Mouse (Mus musculus) neural tube, embryonic 11.5 days (tissue): ENCODE measurements around the gene Spaca7. TPM values are rescaled to one million over a fixed set of nuclear protein-coding genes. Genes with fewer than 3 reads are reported as not detected.

Source experiments
- ATAC-seq: fragments of 200-750 bp; cut with Nextera tagmentation; 2 replicates; pipeline ENCODE4 v1.8.0; 2017; ENCODE audit warnings: moderate number of reproducible peaks, mild to moderate bottlenecking, moderate TSS enrichment, moderate library complexity; ENCODE audit not compliant: insufficient read depth, low FRiP score, low TSS enrichment
- DNase-seq: peaks from one replicate; pipeline ENCODE4 v3.0.0-alpha.2; 2015; ENCODE audit warnings: low spot score
- H3K27ac ChIP-seq: fragments of 300-500 bp; sonication (generic); 2 replicates; pipeline ENCODE4 v1.5.1; 2014; ENCODE audit warnings: low read depth, mild to moderate bottlenecking, low read length
- H3K27me3 ChIP-seq: fragments of 300-500 bp; sonication (generic); 2 replicates; pipeline ENCODE4 v1.6.1; 2014; ENCODE audit warnings: mild to moderate bottlenecking, low read length, mixed read lengths; ENCODE audit not compliant: control insufficient read depth, insufficient read depth
- H3K36me3 ChIP-seq: fragments of 300-500 bp; sonication (generic); 2 replicates; pipeline ENCODE4 v1.6.1; 2014; ENCODE audit warnings: mild to moderate bottlenecking, low read length, moderate library complexity, mixed read lengths; ENCODE audit not compliant: control insufficient read depth, insufficient read depth
- H3K4me1 ChIP-seq: fragments of 300-500 bp; sonication (generic); 2 replicates; pipeline ENCODE4 v1.6.1; 2014; ENCODE audit warnings: low read length, mixed read lengths; ENCODE audit not compliant: control insufficient read depth, insufficient read depth
- H3K4me2 ChIP-seq: fragments of 300-500 bp; sonication (generic); 2 replicates; pipeline ENCODE4 v1.6.1; 2014; ENCODE audit warnings: low read depth, mild to moderate bottlenecking, moderate library complexity
- H3K4me3 ChIP-seq: fragments of 300-500 bp; sonication (generic); 2 replicates; pipeline ENCODE4 v1.5.1; 2014; ENCODE audit warnings: low read depth, low read length
- H3K9ac ChIP-seq: fragments of 300-500 bp; sonication (generic); 2 replicates; pipeline ENCODE4 v1.6.1; 2014; ENCODE audit warnings: mild to moderate bottlenecking, low read length
- H3K9me3 ChIP-seq: fragments of 300-500 bp; sonication (generic); 2 replicates; pipeline ENCODE4 v1.6.1; 2016; ENCODE audit warnings: low read length; ENCODE audit not compliant: control insufficient read depth
- WGBS: fragments of 180-500 bp; shearing (Covaris S2); extraction: QIAGEN DNeasy Blood & Tissue Kit; methylation state at CpG from one replicate; pipeline ENCODE4 v1.1.7; 2014; 5-methylcytosine and 5-hydroxymethylcytosine counted together
- polyA plus RNA-seq: library from polyadenylated mRNA; unstranded; fragments of >200 nt; fragmentation: Nextera tagmentation; extraction: Ambion mirVana; gene quantifications from 2 replicates; pipeline ENCODE4 v1.2.1, GENCODE M21; 2014

Gene Spaca7
- not detected in 2 replicates for polyA plus RNA-seq

DNA sequence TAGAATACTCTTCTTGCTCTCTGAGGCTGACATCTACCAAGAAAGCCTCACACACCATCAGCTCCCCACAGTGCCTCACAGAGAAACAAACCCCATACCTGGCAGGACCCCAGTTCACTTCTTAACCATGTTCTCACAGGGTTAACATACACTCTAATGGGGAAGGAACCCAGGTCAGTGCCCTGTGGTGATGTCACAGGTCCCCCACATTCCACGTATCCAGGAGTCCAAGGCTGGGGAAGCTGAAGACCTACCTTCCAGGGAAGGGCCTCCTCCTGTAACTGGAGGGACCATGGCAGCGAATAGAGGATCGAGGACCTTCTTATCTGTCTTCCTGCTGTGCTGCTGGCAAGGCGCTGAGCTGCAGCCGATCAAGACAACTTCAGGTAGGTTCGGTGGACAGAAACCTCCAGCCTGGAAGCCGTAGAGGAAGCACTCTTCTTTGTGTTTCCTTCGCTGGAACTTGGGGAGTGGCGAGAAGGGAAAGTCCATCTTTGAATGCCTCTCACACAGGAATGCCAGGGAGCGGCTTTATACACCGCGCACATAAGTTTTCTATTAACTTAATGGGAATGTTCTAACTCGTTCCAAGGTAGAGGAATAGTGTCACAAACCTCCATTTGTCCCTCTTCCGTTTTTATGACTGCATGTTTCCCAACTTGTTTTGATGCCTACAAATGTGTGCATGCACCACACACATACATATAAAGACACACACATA is at the start of gene Spaca7:
Gene Spaca7, plus strand, starts transcription at position 216 of the 721 bp plus-strand sequence.
- Histone ChIP-seq H3K4me3 (no peak within 1 kb of the TSS), H3K4me2 (no peak within 1 kb of the TSS), H3K27ac (no peak within 1 kb of the TSS), H3K36me3 (no peaks in the 10 kb centered on the region), H3K9me3 (no peaks in the 10 kb centered on the region), H3K27me3 (no peaks in the 10 kb centered on the region), H3K4me1 (no peaks in the 10 kb centered on the region), H3K9ac (no peak within 1 kb of the TSS)
- WGBS = 82% methylated on average over 14 of the region's 14 CpGs
- ATAC-seq (no peak), DNase-seq (no peak)

DNA sequence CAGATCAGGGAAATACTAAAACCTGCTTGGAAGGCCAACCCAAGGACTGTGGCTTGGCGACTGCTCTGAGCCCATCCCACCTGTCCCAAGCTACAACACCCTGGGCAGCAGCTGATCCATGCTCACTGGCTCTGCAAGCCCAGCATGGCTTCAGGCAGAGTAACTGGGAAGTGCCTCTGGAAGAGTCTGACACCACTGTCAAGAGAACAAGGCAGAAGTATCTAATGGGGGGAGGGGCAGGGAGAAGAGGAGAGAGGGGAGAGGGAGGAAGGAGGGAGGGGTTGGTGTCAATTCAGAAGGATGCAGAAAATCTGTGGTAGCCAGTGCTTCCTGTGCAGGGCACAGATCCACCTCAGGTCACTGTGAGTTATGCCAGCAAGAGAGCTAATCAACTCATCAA is 48.5 kb upstream of the Spaca7 start:
- DNase-seq = no peak
- Histone ChIP-seq H3K4me1 (0 out of 2 replicates have a peak, but pooled peaks cover 3% of the 10 kb centered on the region), H3K36me3 (no peaks in the 10 kb centered on the region), H3K27me3 (no peaks in the 10 kb centered on the region), H3K9ac (no peak overlapping the region), H3K4me3 (no peak overlapping the region), H3K9me3 (no peaks in the 10 kb centered on the region), H3K27ac (no peak overlapping the region), H3K4me2 (no peak overlapping the region)
- 41% methylated on average over 1 of the region's 1 CpGs for WGBS
- ATAC-seq = no peak

DNA sequence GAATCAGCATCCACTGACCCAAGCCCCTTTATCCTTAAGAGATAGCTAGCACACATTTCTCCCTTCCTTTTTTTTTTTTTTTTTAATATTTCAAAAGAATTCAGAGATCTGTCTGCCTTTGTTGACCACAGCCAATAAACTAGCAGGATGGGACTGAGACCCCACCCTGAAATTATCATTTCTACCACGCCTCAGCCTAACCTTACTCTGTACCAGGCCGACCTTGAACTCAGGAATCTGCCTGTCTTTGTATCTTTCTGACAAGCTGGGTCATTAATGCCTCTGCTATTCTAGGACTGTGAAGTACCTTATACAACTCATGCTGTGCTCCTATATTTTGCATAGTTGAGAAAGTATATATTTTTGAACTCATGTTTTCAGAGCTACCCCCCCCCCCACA is 44.2 kb upstream of the Spaca7 start:
- Histone ChIP-seq H3K9me3 (no peaks in the 10 kb centered on the region), H3K4me2 (no peak overlapping the region), H3K4me3 (no peak overlapping the region), H3K9ac (no peak overlapping the region), H3K36me3 (no peaks in the 10 kb centered on the region), H3K4me1 (no peaks in the 10 kb centered on the region), H3K27ac (no peak overlapping the region), H3K27me3 (no peaks in the 10 kb centered on the region)
- ATAC-seq = no peak
- no peak for DNase-seq
- 85% methylated on average over 2 of the region's 2 CpGs for WGBS

DNA sequence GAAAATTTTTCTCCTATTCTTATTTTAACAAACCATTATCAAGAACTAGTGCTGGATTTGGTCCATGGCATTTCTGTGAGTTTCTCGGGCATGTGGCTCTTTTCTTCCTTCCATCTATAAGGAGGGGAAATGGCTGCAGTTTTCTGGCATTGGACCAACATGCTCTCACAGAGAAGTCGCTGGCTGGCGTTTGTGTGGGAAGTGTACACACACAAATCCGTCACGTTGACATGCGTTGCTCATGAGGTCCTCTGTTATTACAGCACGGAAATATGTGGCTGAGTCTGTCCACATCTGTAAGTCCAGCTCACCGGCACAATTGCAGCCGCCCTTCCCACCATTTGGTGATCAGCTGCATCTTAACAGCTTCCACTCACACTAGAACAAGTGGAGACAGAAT is 37.2 kb upstream of the Spaca7 start:
- Histone ChIP-seq H3K27ac (no peak overlapping the region), H3K4me2 (no peak overlapping the region), H3K9ac (no peak overlapping the region), H3K4me1 (no peaks in the 10 kb centered on the region), H3K9me3 (no peaks in the 10 kb centered on the region), H3K27me3 (no peaks in the 10 kb centered on the region), H3K36me3 (no peaks in the 10 kb centered on the region), H3K4me3 (no peak overlapping the region)
- WGBS = 82% methylated on average over 9 of the region's 9 CpGs
- DNase-seq (no peak), ATAC-seq (no peak)

DNA sequence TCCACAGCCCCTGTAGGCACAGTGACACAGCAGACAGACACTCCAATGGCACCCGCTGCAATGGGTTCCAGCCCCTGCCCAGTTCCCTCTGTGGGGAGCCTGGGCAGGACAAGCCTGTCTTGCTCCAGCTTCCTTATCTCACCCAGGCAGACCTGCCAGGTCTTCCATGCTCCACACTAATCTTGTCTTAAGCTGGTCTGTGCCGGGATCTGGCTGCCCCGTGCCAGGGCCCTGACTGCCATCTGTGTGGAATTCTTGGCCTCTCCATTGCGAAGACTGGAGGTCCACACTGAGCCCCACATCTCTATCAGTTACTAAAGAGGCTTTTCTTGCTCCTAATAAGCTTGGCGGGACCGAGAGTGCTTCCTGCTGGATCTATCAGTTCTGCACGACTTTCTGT is 36.5 kb upstream of the Spaca7 start:
- H3K9me3 ChIP-seq = no peaks in the 10 kb centered on the region
- no peaks in the 10 kb centered on the region for H3K4me1 ChIP-seq
- H3K4me3 ChIP-seq = no peak overlapping the region
- no peak overlapping the region for H3K4me2 ChIP-seq
- DNase-seq (no peak), ATAC-seq (no peak)
- no peak overlapping the region for H3K9ac ChIP-seq
- H3K36me3 ChIP-seq = no peaks in the 10 kb centered on the region
- 89% methylated on average over 7 of the region's 7 CpGs for WGBS
- H3K27me3 ChIP-seq = no peaks in the 10 kb centered on the region
- H3K27ac ChIP-seq = no peak overlapping the region

DNA sequence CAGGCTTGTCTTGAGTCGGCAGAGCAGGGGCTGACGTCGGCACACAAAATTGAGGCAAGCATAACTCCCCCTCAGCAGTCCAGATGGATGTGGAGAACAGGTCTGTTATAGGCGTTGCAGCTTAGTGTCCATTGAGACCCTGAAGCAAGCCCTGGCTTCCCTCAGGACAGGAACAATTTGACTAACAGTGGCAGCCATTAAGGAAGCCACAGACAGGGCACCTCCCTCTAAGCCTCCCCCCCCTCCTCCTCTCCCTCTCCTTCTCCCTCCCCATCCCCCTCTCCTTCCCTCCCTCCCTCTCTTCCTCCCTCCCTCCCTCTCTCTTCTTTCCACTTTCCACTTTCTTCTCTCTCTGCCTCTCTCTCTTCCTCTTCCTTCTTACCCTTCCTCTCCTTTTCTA is 27.6 kb upstream of the Spaca7 start:
- Histone ChIP-seq H3K36me3 (no peaks in the 10 kb centered on the region), H3K4me3 (no peak overlapping the region), H3K9me3 (no peaks in the 10 kb centered on the region), H3K4me2 (no peak overlapping the region), H3K4me1 (peaks cover 4% of the 10 kb centered on the region; the same call in 1 of the 2 replicates), H3K27me3 (peaks cover 4% of the 10 kb centered on the region; the same call in 1 of the 2 replicates), H3K9ac (no peak overlapping the region), H3K27ac (no peak overlapping the region)
- ATAC-seq (no peak), DNase-seq (no peak)
- 63% methylated on average over 4 of the region's 4 CpGs for WGBS

DNA sequence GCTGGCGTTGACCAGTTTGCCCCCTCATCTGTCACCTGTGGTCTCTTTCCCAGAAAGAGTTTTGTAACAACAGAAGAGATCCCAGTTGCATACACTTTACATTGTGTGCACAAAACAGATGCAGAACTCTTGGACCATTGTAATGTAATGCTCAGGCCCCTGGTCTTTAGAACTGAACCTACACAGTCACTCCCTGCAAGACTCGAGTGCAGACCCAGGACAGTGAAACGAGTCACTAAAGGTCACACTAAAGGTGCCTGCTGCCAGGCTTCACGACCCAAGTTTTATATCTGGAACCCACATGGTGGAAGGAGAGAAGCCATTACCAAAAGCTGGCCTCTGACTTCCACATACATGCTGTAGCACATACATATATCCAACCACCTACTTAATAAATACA is 27.2 kb upstream of the Spaca7 start:
- ATAC-seq (no peak), DNase-seq (no peak)
- Histone ChIP-seq H3K27ac (no peak overlapping the region), H3K4me3 (no peak overlapping the region), H3K9me3 (no peaks in the 10 kb centered on the region), H3K4me2 (no peak overlapping the region), H3K4me1 (peaks cover 4% of the 10 kb centered on the region; the same call in 1 of the 2 replicates), H3K36me3 (no peaks in the 10 kb centered on the region), H3K9ac (no peak overlapping the region), H3K27me3 (peaks cover 4% of the 10 kb centered on the region; the same call in 1 of the 2 replicates)
- 69% methylated on average over 4 of the region's 4 CpGs for WGBS

DNA sequence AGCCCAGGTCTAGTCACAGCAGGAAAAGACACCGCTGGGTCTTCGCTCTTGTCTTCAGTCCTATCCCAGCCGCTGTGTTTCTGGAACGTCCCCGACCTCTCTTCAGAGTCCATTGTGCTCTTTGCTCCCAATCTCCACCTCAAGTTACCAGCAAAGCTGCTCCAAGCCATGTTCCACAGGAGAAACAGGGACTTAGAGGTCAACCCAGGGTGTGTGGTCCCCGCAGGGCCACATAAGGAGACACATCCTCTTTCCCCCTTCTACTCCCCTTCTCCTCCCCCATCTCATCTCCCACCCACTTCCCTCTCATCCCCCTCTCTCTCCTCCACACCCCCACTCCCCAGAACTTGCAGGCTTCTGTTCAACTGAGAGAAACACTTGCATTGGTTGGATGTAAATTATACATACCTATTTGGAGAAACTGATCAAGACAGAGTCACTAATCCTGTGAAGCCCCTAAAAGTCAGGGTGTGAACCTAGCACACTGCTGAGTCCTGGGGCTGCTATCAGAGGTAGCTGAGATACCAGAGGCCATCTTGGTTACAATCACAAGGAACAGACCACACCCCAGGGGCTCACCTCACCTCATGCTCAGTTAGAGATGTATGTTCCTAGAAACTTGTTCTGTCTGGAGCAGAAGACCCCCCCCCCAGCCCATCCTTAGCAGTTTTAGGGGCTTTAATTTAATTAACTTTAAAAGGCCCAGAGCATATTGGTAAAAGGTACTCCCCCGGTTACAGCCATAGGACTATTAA is 25.2 kb upstream of the Spaca7 start:
- ATAC-seq (peak; percentile 31; the same call in 1 of the 2 replicates), DNase-seq (no peak)
- H3K27ac ChIP-seq = no peak overlapping the region
- peaks cover 4% of the 10 kb centered on the region; the same call in 1 of the 2 replicates for H3K4me1 ChIP-seq
- H3K9ac ChIP-seq = no peak overlapping the region
- H3K36me3 ChIP-seq = no peaks in the 10 kb centered on the region
- H3K9me3 ChIP-seq = no peaks in the 10 kb centered on the region
- H3K4me3 ChIP-seq = no peak overlapping the region
- no peak overlapping the region for H3K4me2 ChIP-seq
- H3K27me3 ChIP-seq = peaks cover 4% of the 10 kb centered on the region; the same call in 1 of the 2 replicates
- 53% methylated on average over 7 of the region's 7 CpGs for WGBS
